Mouse (Mus musculus) lung, adult 18-20 months (tissue): ENCODE measurements around the gene Fam228a.

ENCODE experiments used
- DNase-seq, 2 experiments: peaks; one replicate each; pipeline ENCODE4 v3.0.0; 2022; ENCODE audit warnings: mixed read lengths in 2 of 2

Fam228a gene

GRCm38 (mm10) chr12:4717417-4717816 is 20.8 kb downstream of the Fam228a start:
- DNase-seq, result peak; percentile 26 to 35

- DNase-seq, result no peak
Observed at GRCm38 (mm10) chr12:4715606-4716005, 22.6 kb downstream of the Fam228a start.

GRCm38 (mm10) chr12:4713361-4713760 is 24.9 kb downstream of the Fam228a start:
- DNase-seq, result no peak

GRCm38 (mm10) chr12:4709926-4710325 is 28.3 kb downstream of the Fam228a start:
- no peak for DNase-seq

GRCm38 (mm10) chr12:4708881-4709604 is 29.2 kb downstream of the Fam228a start:
- no peak for DNase-seq

DNA sequence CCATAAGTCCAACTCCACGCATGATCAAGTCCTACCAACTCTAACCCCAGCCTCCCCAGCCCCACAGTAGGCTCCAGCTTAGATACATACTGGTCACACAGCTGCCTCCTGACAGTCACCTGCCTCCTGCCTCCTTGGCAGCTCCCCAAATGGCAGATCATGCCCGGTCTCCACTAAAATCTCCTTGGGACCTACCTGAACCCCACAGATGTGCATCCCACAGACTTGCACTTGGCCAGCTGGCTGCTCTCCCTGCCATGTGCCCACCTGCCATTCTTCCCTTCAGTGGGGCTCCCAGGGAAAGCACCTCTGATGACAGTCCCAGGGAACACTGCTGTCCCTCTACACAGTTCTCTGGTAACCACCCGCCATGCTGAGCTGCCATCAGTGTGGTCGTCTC is 29.9 kb downstream of the Fam228a start:
- DNase-seq, result no peak

DNA sequence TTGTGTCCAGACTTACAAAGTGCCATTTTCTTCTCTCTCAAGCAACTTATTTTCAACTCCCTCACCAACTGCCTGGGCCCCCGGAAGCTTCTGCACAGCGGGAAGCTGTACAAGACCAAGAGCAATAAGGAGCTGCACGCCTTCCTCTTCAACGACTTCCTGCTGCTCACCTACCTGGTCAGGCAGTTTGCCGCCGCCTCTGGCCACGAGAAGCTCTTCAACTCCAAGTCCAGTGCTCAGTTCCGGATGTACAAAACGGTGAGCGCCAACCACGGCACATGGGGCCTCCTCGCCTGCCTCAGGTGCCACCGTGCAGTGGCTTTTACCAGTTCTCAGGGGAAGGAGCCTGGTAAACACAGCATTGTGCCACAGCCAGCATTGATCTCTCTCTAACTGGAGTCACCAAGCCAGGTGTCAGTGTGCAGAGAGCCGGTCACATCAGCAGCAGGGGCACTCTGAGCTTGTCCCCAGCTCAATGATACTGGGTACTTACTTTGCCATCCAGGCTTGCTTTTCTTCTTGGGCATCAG is 30.7 kb downstream of the Fam228a start:
- peak; percentile 10 to 15 for DNase-seq

DNA sequence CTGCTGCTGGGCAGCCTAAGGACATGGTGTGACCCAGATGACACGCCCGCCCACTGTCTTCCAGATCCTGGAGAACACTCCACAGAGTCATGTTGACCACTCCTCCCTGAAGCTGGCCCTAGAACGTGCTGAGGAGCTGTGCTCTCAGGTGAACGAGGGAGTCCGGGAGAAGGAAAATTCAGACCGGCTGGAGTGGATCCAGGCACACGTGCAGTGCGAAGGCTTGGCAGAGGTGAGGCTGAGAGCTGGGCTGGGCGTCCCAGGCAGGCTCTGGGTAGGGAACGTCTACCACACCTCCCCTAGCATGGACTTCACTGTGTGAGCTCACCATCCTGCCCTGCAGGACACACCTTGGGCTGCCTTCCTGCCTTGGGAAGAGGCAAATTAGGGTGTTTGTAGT is 31.3 kb downstream of the Fam228a start:
- DNase-seq, result peak; percentile 24 to 52

DNA sequence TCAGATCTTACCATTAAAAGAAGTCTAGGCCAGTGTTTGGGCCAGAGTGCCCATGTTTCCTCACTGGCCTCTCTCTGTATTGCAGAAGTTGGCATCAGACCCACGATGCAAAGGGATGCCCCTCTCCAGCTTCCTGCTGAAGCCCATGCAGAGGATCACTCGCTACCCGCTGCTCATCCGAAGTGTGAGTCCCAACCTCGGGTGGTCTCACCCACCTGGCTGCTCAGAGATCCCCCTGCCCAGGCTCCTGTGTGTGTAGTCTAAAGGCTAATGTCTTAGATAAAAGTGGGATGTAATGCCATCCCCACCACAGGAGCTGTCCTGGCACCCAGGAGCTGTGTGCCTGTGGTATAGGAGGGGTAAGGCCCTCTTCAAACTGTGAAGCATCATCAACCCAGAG is 32.1 kb downstream of the Fam228a start:
- DNase-seq, result no peak

DNA sequence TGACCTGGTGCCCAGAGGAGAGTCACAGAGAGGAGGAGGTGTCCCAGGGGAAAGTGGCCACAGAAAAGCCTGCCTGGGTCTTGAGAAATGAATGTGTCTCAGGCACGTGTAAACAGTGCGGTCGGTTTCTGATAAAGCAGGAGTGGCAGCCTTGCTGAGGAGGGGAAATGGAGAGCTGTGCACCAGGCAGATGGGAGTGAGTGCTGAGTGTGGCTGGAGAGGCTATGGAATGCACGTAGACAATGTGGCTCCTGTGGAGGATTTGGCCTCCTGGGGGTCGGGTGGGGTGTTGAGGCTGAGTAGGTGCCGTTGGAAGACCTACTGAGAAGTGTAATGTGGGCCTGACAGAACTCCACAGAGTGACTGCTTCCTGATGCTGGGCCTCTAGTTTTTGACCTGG is 32.6 kb downstream of the Fam228a start:
- DNase-seq, result peak in 1 of 2 experiments; percentile 19

GRCm38 (mm10) chr12:4694534-4694933 is 43.7 kb downstream of the Fam228a start:
- no peak for DNase-seq

GRCm38 (mm10) chr12:4691193-4691592 is 47.0 kb downstream of the Fam228a start:
- DNase-seq, result no peak

DNA sequence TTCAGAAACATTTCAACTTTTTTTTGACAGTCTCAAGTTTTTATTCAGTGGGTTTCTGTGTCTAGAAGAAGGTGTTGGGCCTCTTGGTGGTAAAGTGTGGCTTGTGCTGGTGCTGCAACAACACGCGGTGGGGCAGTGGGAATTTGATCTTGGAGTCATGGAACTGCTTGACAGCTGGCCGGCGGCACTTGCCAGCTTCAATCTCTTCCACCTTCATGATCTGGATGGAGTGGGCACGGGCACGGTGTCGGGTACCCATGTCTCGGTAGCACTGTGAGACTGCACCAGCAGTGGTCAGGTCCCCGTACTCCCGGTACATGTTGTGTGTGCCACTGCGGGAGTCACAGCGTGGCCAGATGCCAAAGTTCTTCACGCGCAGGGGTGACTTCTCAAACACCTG is 48.9 kb downstream of the Fam228a start:
- no peak for DNase-seq

- DNase-seq, result no peak
Observed at GRCm38 (mm10) chr12:4688386-4688785, 49.8 kb downstream of the Fam228a start.

GRCm38 (mm10) chr12:4685441-4685840 is 52.8 kb downstream of the Fam228a start:
- DNase-seq, result no peak

DNA sequence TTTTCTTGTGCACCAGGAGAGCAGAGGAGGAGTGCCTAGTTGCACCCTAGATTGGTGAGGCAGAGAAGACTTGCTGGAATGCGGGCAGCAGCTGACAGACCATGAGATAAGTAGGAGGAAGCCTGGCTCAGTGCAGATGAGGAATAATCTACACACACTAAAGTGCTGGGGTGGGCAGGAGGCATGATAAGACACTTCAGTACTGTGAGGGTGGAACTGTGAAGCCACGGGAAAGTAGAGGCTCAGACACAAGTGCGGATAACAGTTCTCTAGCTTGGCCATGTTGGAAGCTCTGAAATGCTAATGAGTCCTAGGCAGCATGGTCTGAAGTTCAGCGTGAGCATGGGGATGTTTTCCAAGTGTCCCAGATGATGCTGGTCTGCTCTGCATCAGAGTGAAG is 58.3 kb downstream of the Fam228a start:
- DNase-seq, result no peak

DNA sequence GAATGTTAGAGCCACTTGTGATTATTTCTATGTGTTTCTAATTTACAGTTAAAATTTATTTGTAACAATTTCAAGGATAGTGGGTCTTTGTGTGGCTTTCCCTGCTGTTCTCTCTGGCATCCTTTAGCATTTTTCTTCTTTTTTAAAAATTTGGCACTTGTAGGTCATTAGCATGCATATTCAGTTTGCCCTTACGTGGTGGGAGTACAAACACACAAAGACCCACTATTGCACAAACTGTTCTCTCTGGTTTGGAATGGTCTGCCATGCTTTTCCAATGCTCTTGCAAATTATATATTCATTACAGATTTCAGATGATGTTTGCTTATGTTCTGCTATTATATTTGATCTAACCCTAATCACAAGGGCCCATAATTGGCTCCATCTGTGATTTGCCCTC is 61.9 kb downstream of the Fam228a start:
- no peak for DNase-seq

DNA sequence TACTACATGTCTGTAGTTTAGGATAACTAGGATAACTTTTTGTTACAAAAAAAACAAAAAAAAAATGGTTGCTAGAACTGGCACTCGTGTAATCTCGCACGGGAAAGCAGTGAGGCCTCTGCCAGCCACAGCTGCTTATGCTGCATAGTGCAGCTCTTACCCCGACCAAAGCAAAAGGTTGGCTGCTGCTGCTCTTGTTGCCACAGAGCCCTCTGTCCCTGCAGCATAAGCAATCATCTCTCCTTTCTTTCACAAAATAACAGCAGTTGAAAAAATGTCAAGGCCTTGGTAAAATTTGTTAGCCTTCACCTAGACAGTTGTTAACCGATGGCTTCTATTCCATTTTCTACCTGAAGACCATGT is 72.6 kb downstream of the Fam228a start:
- no peak for DNase-seq

- DNase-seq, result no peak
Observed at GRCm38 (mm10) chr12:4664929-4665674, 73.1 kb downstream of the Fam228a start.
